Mouse (Mus musculus): ENCODE data around the gene Fkbp1b. TPM values are rescaled to one million over a fixed set of nuclear protein-coding genes. Genes with fewer than 3 reads are reported as not detected.

Gene Fkbp1b
- polyA plus RNA-seq, 1 experiment: 0.04 TPM

DNA sequence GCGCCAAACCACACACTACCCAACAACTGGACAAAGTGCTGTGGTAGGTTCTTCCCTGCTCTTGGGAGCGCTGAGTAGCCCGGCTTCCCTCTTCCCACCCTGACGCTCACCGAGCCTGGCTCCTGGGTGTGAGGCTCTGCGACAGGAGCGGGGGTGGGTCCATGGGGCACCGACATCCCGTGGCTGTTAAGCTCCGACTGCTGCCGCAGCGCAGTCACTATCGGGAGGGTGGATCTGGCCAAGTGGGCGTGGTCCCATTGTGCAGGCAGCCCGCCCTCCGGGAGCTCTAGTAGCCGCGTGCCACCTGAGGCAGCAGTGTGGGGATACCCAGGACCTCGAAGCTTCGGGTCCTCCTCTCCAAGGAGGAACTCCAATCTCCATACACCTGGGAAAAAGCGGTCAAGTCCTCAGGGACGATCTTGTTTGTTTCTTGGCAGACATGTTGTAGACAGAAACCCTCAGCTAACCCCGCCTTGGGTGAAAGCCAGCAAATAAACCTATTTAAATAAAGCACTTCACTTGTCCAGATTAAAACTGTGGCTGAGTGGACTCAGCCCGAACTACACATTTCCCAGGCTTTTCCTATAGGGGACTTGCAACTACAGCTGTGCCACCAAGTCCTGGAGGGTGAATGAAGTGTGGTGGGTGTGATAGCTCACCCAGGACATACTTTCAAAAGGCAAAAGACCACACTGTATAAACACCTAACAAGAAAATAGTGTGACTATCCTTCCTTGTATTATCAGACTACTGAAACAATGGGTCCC lies 33.0 kb upstream of the Fkbp1b start, which contains the start of gene Mfsd2b:
Mfsd2b (minus strand) TSS at position 199 of the 767 bp plus-strand sequence.
- no peaks in the 10 kb centered on the region for H3K27me3 ChIP-seq (ENCODE audit: control insufficient read depth)
- H3K4me1 ChIP-seq (ENCODE audit: control insufficient read depth): peaks cover 64% of the 10 kb centered on the region
- peaks cover 69% of the 10 kb centered on the region for H3K36me3 ChIP-seq (ENCODE audit: control insufficient read depth)
- H3K4me3 ChIP-seq (replicated peaks): peak within 1 kb of the TSS; percentile 79
- H3K9me3 ChIP-seq (ENCODE audit: control insufficient read depth, low read length): no peaks in the 10 kb centered on the region
- TF ChIP-seq TAL1 (IDR thresholded peaks at IDR 0.05; ENCODE audit: low read length) (no peak), GATA1 (IDR thresholded peaks at IDR 0.05; ENCODE audit: low read length) (peak; percentile 100)

DNA sequence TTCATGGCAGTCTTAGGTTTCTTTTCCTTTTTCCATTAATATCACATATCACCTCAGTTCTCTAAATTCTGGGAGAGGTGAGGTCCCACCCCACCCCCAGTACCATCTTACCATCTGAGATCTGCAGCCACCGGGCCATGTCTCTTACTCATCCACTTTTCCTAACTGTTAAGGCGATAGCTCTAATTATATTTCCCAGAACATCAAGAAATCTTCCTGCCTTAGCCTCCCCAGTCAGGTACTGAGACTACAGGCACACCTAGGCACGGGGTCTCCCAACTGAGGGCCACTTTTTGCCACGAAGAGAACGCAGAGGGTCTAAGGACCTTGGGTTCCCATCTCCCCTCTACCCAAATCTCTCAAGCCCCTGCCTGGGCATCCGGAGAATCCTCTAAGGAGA lies 32.1 kb upstream of the Fkbp1b start:
- Histone ChIP-seq H3K4me3 (replicated peaks) (peak overlapping the region; percentile 79), H3K36me3 (ENCODE audit: control insufficient read depth) (peaks cover 69% of the 10 kb centered on the region), H3K27me3 (ENCODE audit: control insufficient read depth) (no peaks in the 10 kb centered on the region), H3K4me1 (ENCODE audit: control insufficient read depth) (peaks cover 72% of the 10 kb centered on the region), H3K9me3 (ENCODE audit: control insufficient read depth, low read length) (no peaks in the 10 kb centered on the region)
- no peak for TF ChIP-seq GATA1 (IDR thresholded peaks at IDR 0.05; ENCODE audit: low read length)
- no peak for TF ChIP-seq TAL1 (IDR thresholded peaks at IDR 0.05; ENCODE audit: low read length)

DNA sequence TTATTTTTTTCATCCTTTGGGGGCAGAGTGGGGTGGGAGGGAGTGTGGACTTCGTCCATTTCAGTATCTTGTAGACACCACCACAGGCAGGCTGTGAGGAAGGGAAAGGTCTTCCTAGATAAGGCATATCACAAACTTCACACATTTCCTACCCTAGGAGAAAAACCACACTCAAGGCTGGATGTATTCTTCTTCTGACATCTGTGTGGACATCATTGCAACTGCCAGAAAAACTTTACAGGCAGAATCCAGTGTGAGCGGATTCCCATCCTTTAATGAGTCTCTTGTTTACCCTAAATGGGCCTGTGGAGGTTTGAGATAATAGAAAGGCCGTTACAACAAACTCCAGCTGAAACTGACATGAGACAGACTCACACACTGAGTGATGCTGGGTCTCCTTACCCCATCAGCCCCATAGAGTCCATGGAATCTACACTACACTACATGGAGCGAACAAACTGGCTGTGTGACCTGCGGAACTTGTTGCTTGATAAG lies 31.6 kb upstream of the Fkbp1b start:
- H3K36me3 ChIP-seq (ENCODE audit: control insufficient read depth): peaks cover 69% of the 10 kb centered on the region
- H3K27me3 ChIP-seq (ENCODE audit: control insufficient read depth): no peaks in the 10 kb centered on the region
- H3K4me1 ChIP-seq (ENCODE audit: control insufficient read depth): peaks cover 72% of the 10 kb centered on the region
- no peaks in the 10 kb centered on the region for H3K9me3 ChIP-seq (ENCODE audit: control insufficient read depth, low read length)
- peak; percentile 87 for TF ChIP-seq TAL1 (IDR thresholded peaks at IDR 0.05; ENCODE audit: low read length)
- TF ChIP-seq GATA1 (IDR thresholded peaks at IDR 0.05; ENCODE audit: low read length): peak; percentile 86
- H3K4me3 ChIP-seq (replicated peaks): peak overlapping the region; percentile 79

DNA sequence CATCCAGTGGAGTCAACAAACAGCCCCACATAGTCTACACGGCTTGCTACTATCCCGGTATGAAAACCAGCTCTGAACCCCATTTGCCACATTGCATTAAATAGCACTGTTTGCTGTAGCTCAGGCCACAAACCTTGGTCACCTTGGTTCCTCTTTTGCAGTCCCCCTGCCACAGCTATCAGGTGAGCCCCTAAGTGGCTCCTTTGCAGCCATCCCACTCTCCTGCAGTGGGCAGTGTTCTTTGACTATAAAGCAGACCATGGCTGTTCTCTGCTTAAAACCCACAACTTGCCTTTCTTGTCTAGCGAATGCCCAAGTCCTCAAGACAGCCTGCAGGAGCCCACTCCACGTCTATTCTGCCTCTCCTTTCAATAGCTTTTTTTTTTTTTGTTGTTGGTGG lies 30.9 kb upstream of the Fkbp1b start:
- Histone ChIP-seq H3K27me3 (ENCODE audit: control insufficient read depth) (no peaks in the 10 kb centered on the region), H3K4me3 (replicated peaks) (peak overlapping the region; percentile 79), H3K9me3 (ENCODE audit: control insufficient read depth, low read length) (no peaks in the 10 kb centered on the region), H3K36me3 (ENCODE audit: control insufficient read depth) (peaks cover 75% of the 10 kb centered on the region), H3K4me1 (ENCODE audit: control insufficient read depth) (peaks cover 78% of the 10 kb centered on the region)
- TF ChIP-seq TAL1 (IDR thresholded peaks at IDR 0.05; ENCODE audit: low read length) (no peak), GATA1 (IDR thresholded peaks at IDR 0.05; ENCODE audit: low read length) (no peak)

DNA sequence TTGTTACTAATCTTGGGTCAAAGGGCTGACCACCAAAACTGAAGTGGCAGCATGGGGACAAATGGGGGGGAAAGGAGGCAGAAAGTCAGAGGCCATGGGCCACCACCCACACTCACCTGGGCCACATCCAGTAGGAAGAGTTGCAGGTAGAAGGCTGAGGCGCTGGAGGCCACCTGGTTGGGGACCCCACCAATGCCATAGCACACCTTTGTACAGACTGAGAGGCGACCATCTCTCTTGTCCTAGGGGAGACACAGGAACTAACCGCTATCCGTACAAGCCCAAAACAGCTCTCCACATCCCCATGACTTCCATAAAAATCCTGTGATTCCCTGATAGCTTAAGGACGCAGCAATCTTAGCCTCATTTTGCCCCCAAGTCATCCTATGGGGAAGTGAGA lies 29.9 kb upstream of the Fkbp1b start:
- Histone ChIP-seq H3K27me3 (ENCODE audit: control insufficient read depth) (no peaks in the 10 kb centered on the region), H3K4me3 (replicated peaks) (peak overlapping the region; percentile 79), H3K4me1 (ENCODE audit: control insufficient read depth) (peaks cover 80% of the 10 kb centered on the region), H3K9me3 (ENCODE audit: control insufficient read depth, low read length) (no peaks in the 10 kb centered on the region), H3K36me3 (ENCODE audit: control insufficient read depth) (peaks cover 77% of the 10 kb centered on the region)
- TF ChIP-seq GATA1 (IDR thresholded peaks at IDR 0.05; ENCODE audit: low read length) (no peak), TAL1 (IDR thresholded peaks at IDR 0.05; ENCODE audit: low read length) (no peak)

DNA sequence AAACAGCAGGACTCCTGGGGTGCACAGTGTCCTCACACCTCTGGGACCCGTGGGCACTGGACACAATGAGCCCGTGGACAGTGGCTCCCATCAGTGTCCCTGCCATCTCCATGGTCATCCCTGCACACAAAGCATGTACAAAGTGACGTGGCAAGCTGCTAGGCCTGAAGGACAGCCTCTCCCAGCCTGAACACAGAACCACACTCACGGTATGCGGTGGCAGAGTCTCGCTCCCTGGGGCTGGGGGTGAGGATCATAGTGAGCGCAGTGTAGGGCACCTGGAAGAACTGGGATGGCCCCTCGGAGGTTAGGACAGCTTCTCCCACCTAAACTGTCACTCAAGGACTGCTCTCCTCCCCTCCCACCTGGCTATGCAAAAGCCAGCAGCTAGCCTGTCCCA lies 27.5 kb upstream of the Fkbp1b start:
- peaks cover 89% of the 10 kb centered on the region for H3K36me3 ChIP-seq (ENCODE audit: control insufficient read depth)
- H3K4me1 ChIP-seq (ENCODE audit: control insufficient read depth): peaks cover 61% of the 10 kb centered on the region
- no peak for TF ChIP-seq TAL1 (IDR thresholded peaks at IDR 0.05; ENCODE audit: low read length)
- TF ChIP-seq GATA1 (IDR thresholded peaks at IDR 0.05; ENCODE audit: low read length): no peak
- H3K4me3 ChIP-seq (replicated peaks): no peak overlapping the region
- H3K9me3 ChIP-seq (ENCODE audit: control insufficient read depth, low read length): no peaks in the 10 kb centered on the region
- no peaks in the 10 kb centered on the region for H3K27me3 ChIP-seq (ENCODE audit: control insufficient read depth)

DNA sequence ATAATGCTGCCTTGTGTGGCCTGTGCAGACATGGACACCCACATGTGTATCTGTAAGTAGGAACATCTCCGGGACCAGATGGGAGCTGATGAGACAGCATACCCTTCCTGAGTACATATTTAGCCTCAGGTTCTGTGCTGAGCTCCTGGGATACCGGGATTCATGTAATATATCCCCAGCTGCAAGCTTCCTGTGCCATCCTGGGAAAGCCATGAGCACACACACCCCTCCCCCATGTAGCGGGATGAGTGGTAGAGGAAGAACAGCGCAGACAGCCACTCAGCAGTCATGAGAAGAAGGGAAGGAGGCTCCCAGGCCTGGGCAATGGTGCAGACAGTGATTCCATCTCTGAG lies 22.9 kb upstream of the Fkbp1b start:
- no peak overlapping the region for H3K4me3 ChIP-seq (replicated peaks)
- TF ChIP-seq TAL1 (IDR thresholded peaks at IDR 0.05; ENCODE audit: low read length) (no peak), GATA1 (IDR thresholded peaks at IDR 0.05; ENCODE audit: low read length) (no peak)
- peaks cover 8% of the 10 kb centered on the region for H3K9me3 ChIP-seq (ENCODE audit: control insufficient read depth, low read length)
- H3K27me3 ChIP-seq (ENCODE audit: control insufficient read depth): no peaks in the 10 kb centered on the region
- peaks cover 29% of the 10 kb centered on the region for H3K4me1 ChIP-seq (ENCODE audit: control insufficient read depth)
- peaks cover 100% of the 10 kb centered on the region for H3K36me3 ChIP-seq (ENCODE audit: control insufficient read depth)

DNA sequence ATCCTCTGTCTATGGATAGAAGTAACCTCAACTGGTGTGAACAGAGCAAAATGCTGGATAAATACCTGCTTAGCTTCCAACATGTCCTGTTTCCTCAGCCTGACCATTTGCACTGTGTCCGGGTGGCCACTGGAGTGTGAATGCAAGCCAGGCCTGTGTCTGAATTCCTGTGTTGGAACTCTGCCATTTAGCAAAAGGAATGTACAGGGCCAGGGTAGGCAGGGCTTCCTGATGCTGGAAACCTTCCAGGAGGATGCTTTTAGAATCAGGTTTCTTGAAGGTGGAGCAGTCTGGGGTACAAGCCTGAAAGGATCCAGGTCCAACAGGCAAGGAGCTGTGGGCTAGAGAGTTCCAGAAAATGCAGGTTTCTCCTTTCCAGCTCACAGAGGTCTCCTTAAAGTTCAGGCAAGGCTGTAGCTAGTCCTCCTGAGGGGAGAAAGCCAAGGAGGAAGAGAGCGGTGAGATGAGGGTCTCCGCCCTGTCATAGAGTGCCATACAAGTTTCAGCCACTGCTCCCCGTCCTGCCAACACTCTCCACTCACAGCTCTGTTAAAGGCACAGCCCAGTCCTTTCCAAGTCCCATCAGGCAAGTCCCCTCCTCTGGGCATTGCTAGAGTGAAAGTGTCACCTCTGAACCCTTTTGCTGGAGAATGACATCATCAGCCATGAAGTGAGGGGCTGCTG lies 22.4 kb upstream of the Fkbp1b start:
- TF ChIP-seq GATA1 (IDR thresholded peaks at IDR 0.05; ENCODE audit: low read length) (no peak), TAL1 (IDR thresholded peaks at IDR 0.05; ENCODE audit: low read length) (no peak)
- Histone ChIP-seq H3K9me3 (ENCODE audit: control insufficient read depth, low read length) (peaks cover 8% of the 10 kb centered on the region), H3K27me3 (ENCODE audit: control insufficient read depth) (no peaks in the 10 kb centered on the region), H3K4me1 (ENCODE audit: control insufficient read depth) (peaks cover 24% of the 10 kb centered on the region), H3K4me3 (replicated peaks) (no peak overlapping the region), H3K36me3 (ENCODE audit: control insufficient read depth) (peaks cover 95% of the 10 kb centered on the region)

DNA sequence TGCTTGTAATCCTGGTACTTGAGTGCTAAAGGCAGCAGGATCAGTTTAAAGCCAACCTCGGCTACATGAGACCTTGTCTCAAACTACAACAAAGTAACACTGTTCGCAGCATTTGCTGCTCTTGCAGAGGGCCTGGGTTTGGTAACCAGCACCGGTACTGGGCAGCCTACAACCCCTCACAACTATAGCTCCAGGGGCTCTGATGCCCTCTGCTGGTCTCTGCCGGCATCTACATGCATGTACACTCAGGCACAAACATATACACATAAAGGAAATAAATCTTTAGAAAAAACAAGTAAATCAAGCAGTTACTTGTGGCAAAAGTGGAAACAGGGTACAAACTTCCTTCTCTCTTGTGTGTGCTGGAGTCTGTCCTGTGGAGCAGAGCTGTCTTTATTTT lies 21.3 kb upstream of the Fkbp1b start:
- peaks cover 16% of the 10 kb centered on the region for H3K4me1 ChIP-seq (ENCODE audit: control insufficient read depth)
- H3K27me3 ChIP-seq (ENCODE audit: control insufficient read depth): no peaks in the 10 kb centered on the region
- TF ChIP-seq TAL1 (IDR thresholded peaks at IDR 0.05; ENCODE audit: low read length): no peak
- no peak for TF ChIP-seq GATA1 (IDR thresholded peaks at IDR 0.05; ENCODE audit: low read length)
- peaks cover 8% of the 10 kb centered on the region for H3K9me3 ChIP-seq (ENCODE audit: control insufficient read depth, low read length)
- H3K36me3 ChIP-seq (ENCODE audit: control insufficient read depth): peaks cover 94% of the 10 kb centered on the region
- H3K4me3 ChIP-seq (replicated peaks): no peak overlapping the region

Data from erythroblast, embryonic 14.5 days (primary cell).